Mouse (Mus musculus) erythroblast, embryonic 14.5 days (primary cell): ENCODE measurements at regions not wholly inside any gene's neighbourhood (a gene's known extent, or its start where the extent isn't known, plus 50 kb on each side); places are given as distances from the start of the nearest gene placed in this dataset.

Source experiments
- GATA1 ChIP-seq: IDR thresholded peaks from 2 replicates; pipeline ENCODE4 v1.6.1; 2012; ENCODE audit warnings: low read length, inconsistent platforms, mixed read lengths
- TAL1 ChIP-seq: IDR thresholded peaks from 3 replicates; pipeline ENCODE4 v1.6.1; 2012; ENCODE audit warnings: low read length, inconsistent platforms, mixed read lengths

- no peak for TF ChIP-seq GATA1
- TF ChIP-seq TAL1 = no peak
These were observed 297.5 kb downstream of the Eipr1 start for GRCm38 (mm10) chr12:29049105-29049511.
